Mouse (Mus musculus): ENCODE results near the gene Pitpnb. TPM values are rescaled to one million over a fixed set of nuclear protein-coding genes. Genes with fewer than 3 reads are reported as not detected.

Gene Pitpnb
- total RNA-seq, 2 experiments from 2014 or later, result 74.2 to 74.8 TPM

DNA sequence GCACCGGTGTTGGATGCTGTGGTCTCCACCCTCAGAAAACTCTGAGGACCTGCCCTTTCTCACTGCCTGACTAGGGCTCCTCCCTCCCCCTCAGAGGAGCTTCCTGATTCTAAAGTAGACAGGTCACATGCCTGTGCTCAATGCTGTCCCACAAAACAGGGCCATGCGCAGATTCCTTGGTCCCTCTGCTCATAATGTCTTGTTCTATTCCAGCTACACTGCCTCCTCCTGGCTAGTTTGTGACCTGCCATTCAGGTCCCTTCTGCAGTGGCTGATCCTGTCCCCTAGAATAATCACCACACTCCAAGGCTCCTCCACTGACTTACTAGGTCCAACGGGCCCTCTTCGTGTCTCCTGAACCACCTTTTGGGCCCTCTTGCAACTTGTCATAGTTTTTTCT lies 65.6 kb downstream of the Pitpnb start:
- no peak for DNase-seq

DNA sequence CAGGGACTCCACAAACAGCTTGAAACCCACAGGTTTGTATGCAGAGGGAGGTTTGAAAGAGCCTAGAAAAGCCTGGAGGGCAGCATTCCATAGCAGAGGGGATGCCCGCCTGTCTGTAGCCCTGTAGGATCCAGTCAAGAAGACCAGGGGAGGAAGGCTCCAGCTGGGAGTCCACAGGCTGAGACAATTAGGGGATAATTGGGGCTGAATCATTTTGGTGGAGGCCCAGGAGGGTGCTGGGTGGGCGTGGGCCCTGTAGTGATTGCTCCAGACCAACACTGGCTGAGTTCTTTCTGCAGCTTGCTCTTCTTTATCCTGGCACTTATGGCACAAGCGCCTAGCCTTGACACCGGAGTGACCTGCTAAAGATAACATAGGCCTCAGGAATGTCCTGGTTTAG lies 67.9 kb downstream of the Pitpnb start:
- no peak for DNase-seq

DNA sequence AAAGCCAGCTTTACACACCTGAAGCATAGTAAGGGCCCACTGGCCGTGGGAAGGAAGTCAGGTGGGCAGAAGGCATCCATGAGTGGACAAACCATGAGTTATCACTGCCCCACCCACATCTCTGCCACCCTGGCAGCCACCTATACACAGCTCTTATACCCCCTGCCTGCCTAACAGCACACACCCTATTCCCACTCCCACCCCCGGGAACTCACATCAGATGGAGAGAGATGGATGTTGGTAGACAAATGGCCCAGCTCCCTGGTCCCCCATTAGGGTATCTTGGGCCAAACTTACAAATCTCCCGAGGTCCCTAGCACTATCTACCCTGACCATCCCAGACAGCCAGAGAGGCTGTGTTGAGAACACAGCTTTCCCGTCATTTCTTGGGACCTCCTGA lies 68.7 kb downstream of the Pitpnb start:
- no peak for DNase-seq

DNA sequence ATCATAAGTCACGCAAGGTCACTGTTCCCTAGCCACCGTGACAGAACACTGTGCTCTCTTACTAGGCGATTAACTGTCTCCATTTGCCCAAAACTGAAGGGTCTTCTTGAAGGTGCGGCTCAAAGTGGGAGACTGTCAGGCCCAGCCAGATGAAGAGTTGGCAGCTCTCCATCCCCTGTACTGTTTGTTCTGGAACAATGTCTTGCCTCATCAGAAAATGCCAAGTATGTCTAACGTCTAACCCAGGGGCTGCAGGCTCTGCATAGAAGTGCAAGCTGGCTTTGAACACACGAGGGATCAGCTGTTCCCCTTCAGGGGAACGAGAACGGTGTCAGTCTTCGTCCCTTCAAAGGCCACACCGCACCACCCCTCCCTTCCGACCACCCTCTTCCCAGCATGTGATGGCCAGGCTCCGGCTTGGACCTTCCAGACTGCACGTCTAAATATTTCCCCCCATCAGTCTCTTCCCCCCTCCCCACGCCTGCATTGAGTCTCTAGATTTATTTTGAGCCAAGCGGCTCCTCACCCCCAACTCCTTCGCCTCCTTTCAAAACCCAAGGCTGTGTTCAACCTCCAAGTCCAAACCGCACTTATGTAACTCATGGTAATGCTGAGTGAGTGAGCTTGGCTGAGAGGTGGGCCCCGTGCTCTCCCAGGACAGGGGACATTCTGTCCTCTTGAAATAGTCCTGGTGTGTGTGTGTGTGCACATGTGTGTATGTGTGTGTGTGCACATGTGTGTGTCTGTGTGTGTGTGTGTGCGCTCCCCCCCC lies 71.5 kb downstream of the Pitpnb start:
- DNase-seq, result no peak

DNA sequence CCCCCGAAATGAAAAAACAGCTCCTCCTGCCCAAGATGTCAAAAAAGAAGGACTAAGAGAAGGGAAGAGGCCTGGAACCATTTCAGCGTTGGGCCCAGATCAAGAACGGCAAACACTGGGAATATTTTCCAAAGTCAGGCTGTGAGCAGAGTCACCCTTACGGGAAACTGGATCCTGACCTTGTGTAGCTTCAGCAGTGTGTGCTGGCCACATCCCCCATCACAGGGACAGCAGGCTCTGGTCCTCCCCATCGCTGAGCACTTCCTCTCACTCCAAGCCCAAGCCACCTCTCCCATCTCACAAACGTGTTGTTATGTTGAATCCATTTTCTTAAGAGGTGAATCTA lies 72.1 kb downstream of the Pitpnb start:
- DNase-seq, result no peak

DNA sequence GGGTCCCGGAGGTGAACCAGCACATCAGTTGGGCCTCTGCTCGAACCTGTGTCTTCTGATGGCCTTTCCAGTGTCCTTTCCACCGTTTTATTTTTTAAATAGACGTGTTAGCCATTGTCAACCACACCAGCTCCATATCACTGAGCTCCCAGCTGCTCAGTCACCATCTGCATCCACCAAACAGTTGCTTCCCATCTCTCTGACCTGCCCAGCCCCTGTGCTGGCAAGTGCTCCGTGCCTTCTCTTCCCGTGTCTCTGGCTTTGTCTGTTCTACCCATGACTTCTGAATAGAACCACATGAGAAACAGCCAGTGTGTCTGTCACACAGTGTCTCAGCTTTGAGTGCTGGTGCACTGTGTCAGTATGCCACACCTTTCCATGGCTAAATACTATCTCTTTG lies 74.2 kb downstream of the Pitpnb start:
- no peak for DNase-seq

DNA sequence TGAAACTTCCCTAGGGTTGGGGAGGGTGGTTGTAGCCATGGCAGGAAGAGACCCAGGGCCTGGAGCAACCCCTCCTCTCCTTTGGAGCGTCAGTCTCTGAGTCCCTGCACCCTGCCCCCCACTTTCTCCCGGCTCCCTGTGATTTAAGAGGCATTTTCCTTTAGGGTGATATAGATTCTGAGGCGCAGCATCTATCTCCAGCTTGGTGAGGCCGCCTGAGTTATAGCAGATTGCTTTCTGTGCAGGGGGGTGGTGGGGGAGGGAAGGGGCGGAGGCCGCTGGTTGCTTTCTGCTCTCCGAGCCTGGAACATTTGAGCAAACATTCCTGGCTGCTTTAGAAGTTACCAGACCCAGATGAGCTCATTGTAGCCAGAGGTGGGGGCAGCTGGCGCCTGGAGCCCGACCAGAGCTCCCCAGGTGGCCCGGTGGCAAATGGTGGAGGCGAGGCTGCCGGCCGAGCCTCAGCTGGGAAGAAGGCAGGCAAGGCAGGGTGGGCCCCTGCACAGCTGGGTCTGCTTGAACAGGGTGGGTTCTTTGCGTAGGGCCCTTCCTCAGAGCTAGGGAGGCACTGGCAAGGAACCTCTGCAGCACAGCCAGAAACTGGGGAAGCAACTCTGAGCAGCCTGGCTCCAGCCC lies 78.0 kb downstream of the Pitpnb start:
- DNase-seq, result no peak

DNA sequence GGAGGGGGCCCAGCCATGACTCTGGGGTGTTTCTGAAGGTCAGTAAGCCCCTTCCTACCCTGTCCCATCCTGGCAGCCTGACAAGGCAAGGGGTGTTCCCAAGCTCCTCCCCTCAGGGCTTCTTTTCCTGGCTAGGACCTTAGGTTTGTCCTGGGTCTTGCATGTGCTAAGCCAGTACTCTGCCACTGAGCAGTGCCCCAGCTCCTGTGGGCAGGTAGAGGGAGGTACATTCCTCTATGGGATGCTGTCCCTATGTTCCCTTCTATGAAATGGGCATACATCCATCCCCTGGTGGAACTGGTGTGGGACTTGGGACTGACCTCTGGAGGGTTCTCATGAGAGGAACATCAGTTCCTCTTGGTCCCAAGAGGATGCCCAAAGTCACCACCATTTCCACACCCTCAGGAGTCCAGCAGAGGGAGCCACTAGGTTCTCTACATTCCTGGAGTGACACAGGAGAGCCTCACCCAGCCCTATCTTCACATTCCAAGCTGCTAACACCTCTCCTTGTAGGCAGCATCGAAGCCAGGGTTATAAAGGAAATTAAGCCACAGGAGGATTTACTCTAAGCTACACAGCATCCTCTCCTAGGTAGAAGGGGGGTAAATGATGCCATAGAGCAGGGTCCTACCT lies 79.0 kb downstream of the Pitpnb start:
- DNase-seq, result peak in 1 of 2 experiments; percentile 29

DNA sequence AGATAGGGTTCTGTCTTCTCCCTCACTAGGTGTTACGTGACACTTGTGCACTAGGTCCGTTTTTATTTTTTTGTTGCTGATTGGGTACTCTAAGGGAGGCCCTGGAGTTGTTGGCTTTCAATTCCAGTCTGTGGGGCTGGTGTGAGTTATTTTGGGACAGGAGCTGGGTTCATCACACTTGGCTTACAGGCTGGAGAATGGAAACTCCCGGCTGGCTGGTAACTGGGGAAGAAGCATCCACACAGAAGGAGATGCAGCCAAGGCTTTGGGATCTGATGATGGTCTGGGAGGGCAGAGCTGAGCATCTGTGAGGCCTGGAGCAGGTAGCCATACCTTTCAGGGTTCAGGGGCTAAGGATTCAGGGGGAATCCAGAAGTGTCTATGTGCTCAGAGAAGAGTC lies 80.1 kb downstream of the Pitpnb start:
- no peak for DNase-seq

DNA sequence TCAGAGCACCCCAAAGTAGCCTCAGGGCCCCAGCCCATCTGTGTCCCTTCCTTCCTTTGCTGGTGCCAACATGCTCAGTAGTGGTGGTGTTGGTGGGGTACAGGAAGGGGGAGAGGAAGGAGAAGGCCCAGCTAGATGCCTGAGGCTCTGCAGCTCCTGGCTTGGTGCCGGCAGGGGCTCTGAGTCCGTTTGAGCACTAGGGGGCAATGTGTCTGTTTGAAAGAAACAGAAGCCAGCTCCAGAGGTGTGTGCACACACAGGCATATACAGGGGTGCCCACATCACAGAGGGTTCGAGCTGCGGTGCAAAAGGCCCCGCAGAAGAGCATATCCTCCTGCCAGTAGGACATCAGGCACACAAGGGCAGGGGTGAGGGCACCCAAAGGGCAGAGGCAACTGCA lies 83.6 kb downstream of the Pitpnb start:
- peak; percentile 73 to 84 for DNase-seq

DNA sequence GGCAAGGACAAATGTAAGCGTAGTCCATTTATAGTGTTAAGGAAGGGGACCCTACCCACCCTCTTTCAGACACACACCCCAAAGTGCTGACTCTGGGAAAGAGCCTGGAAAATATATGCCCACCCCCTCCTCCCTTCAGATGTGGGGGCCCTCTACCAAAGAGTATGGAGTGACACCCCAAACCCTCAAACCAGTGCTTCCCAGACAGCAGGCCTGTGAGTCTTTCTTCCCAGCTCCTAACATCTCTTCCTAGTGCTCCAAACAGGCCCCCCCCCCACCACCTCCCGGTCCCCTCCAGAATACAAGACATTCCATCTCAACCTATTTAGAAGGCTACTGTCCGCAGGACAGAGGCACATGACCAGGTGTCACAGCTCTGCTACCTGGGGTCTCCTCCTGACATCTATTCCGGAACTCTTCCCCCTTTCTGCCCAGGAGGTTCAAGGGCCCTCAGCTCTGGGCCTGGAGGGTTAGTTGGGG lies 84.2 kb downstream of the Pitpnb start:
- DNase-seq, result no peak

DNA sequence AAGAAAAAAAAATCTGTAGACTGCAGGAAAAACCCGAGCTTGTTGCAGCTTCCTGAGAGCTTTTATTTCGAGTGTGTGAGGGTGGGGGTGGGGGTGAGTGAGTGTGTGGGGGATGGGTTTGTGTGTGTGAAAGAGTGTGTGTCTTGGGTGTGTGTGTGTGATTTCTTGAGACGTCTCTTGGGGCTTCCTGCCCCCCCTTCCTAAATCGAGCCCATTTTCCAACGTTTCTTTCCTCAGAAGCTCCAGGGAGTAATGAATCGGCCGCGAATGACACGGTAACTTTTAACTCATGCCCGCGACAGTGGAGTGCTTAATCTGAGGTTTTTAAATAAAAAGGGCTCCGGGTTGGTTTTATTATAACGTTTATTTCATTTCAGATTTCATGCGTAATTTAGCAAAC lies 85.0 kb downstream of the Pitpnb start:
- DNase-seq, result no peak

DNA sequence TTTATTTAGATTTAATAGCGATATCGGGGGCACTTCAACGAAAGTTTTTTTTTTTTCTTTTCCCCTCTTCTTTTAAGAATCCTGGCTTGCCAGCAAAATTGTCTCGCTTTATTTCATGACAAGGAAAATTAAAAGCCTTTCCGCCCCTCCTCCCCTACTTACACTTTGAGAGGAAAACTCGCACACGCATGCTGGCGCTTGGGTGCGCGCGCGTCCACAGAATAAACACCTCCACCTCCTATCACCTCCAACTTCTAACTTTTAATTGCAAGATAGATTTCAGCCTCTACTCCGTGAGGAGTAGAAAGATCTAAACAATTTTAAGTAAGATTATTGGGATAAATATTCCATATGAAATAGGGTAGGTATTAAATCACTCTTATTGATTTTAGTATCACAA lies 85.5 kb downstream of the Pitpnb start:
- no peak for DNase-seq

DNA sequence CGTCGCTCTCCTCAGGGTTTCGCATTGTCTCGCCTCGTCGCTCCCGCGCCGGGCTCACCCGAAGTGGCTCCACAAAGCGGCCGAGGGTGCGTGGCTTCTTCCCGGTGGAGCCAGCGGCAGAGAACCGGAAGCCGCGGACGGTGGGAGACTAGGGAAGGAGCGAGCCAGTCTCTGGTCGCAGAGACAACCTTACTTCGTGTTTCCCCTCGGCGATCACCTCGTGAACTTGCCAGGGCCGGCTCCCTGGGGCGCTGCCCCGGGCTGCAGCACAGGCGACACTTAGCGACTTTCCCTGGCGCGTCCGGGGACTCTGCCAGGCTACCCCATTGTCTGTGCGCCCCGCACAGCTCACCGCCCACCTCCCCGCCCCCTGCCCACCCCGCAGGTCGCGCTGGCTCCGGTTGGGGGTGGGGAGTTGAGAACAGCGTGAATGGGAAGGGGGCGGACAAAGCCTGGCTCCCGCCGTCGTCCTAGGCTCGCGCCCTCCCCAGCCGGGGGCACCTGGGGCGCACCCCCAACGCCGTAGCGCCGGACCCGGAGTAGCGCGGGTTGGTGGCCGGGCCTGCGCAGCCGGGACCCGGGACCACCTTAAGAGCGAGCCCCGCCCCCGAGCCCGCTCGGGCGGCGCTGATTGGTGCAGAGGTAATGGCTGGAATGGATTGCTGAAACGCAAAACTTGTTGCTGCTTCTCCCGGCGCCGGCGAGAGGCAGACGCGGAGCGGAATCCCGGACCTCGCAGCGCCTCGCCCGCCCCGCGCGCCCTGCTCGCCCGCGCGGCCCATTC lies 86.2 kb downstream of the Pitpnb start, which contains the start of gene Mn1:
TSS of gene Mn1 (plus strand) at position 772 of the 784 bp plus-strand sequence.
- DNase-seq, result peak; percentile 83 to 90

DNA sequence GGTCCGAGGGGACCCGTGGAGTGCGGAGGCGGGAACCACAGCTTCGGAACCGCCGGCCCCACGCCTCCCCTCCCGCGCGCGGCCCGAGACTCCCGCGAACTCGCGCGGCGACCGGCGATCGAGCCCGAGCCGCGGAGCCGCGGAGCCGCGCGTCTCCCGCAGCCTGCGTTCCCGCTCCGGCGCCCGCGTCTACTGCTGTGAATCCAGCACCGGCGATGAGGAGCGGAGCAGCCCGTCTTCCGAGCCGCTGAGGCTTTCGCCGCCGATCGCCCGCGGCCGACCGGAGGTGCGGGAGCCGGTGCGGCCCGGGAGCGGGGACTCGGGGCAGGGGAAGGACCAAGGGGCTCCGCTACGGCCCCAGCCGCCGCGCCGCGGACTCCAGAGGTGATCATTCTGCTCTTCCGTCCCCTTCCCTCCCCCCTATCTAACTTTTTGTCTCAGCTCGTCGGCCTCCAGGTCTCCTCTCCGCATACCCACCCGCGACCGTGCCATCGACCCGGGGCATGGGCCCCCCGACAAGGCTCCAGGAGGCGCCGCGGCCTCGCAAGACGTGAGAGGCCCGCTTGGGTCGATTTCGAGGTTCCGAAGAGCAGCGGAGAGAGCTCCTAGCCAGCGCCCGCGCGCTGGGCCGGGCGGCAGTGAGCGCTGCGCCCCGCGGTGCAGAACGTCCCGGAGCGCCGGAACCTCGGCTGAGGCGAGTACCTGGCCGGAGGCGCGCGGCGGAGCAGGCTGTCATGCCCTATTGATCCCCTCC lies 87.0 kb downstream of the Pitpnb start:
- DNase-seq, result peak; percentile 33 to 39

DNA sequence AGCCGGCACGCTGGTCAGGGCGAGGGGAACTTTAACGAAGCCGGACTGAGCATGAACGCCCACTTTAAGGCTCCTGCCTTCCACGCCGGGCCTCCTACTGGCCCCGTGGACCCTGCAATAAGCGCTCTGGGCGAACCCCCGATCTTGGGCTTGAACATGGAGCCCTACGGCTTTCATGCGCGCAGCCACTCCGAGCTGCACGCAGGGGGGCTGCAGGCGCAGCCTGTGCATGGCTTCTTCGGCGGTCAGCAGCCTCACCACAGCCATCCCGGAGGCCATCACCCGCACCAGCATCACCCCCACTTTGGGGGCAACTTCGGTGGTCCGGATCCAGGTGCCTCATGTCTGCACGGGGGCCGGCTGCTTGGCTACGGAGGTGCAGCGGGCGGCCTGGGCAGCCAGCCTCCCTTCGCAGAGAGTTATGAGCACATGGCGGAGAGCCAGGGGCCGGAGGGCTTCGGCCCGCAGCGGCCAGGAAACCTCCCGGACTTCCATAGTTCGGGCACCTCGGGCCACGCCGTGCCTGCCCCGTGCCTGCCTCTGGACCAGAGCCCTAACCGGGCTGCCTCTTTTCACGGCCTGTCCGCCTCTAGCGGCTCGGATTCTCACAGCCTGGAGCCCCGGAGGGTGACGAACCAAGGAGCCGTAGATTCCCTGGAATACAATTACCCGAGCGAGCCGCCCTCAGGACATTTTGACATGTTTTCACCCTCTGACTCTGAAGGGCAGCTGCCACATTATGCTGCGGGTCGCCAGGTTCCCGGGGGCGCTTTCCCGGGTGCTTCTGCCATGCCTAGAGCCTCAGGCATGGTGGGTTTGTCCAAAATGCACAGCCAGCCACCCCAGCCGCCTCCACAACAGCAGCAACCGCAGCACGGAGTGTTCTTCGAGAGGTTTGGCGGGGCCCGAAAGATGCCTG lies 87.9 kb downstream of the Pitpnb start:
- DNase-seq, result peak in 1 of 2 experiments; percentile 26

DNA sequence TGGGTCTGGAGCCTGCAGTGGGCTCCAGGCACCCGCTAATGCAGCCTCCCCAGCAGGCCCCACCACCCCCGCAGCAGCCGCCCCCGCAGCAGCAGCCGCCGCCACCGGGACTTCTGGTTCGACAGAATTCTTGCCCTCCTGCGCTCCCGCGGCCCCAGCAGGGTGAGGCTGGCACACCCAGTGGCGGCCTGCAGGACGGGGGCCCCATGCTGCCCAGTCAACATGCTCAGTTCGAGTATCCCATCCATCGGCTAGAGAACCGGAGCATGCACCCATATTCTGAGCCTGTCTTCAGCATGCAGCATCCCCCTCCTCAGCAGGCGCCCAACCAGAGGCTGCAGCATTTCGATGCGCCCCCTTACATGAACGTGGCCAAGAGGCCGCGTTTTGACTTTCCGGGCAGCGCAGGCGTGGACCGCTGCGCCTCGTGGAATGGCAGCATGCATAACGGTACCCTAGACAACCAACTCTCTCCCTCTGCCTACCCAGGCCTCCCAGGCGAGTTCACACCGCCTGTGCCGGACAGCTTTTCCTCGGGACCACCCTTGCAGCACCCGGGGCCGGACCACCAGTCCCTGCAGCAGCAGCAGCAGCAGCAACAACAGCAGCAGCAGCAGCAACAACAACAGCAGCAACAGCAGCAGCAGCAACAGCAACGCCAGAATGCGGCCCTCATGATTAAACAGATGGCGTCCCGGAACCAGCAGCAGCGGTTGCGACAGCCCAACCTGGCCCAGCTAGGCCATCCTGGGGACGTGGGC lies 88.7 kb downstream of the Pitpnb start:
- no peak for DNase-seq

DNA sequence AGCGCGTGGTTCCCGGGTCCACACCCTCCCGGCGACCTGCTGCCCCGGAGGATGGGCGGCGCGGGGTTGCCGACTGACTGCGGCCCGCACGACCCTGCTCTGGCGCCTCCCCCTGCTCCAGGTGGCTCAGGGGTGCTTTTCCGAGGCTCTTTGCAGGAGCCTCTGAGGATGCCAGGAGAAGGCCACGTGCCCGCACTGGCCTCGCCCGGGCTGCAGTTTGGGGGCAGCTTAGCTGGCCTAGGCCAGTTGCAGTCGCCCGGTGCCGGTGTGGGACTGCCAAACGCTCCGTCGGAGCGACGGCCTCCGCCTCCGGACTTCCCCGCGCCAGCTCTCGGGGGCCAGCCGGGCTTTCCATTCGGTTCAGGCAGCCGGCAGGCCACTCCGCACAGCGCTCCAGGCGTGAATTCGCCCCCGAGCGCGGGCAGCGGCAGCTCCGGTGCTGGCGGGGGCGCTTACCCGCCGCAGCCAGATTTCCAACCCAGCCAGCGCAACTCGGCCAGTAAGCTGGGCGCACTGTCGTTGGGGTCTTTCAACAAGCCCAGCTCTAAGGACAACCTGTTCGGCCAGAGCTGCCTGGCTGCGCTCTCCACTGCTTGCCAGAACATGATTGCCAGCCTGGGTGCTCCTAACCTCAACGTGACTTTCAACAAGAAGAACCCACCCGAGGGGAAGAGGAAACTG lies 89.6 kb downstream of the Pitpnb start:
- no peak for DNase-seq

DNA sequence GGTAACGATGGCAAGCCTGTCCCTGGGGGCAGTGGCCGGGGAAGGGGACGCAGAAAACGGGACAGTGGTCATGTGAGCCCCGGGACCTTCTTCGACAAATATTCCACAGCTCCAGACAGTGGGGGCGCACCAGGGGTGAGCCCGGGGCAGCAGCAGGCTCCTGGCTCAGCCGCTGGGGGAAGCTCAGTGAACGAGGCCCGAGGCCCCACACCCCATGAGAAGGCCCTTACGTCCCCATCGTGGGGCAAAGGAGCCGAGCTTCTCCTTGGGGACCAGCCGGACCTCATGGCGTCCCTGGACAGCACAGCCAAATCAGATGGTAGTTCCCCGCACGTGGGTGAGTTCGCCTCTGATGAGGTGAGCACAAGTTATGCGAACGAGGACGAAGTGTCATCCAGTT lies 90.3 kb downstream of the Pitpnb start:
- DNase-seq, result no peak
